Comparison of ENCODE assay signal across 8 mouse cellular contexts in genomic region chr3:105686394-105687323, GRCm38 (mm10). TPM values are rescaled to one million over a fixed set of nuclear protein-coding genes. Genes with fewer than 3 reads are reported as not detected.
A peak's percentile ranks its signal among the peaks of the same experiment; 100 is the strongest.
DNase-seq lines count a peak whose midpoint lies in the region; ATAC-seq and TF ChIP-seq lines count a peak whose summit lies in the region.

No protein-coding gene starts in this region.

- WGBS in embryonic facial prominence, embryonic 14.5 days = 9% methylated on average over 56 of the region's 60 CpGs
- 5% methylated on average over 58 of the region's 60 CpGs for WGBS in intestine, postnatal 0 days
- 9% methylated on average over 60 of the region's 60 CpGs for WGBS in olfactory bulb, adult 2 months

- peak overlapping the region; percentile 100 for H3K4me3 ChIP-seq in embryonic facial prominence, embryonic 14.5 days (ENCODE audit: low read depth, low read length)
- peak overlapping the region; percentile 83 for H3K4me3 ChIP-seq in intestine, postnatal 0 days (ENCODE audit: low read depth, low read length)
- H3K4me3 ChIP-seq in olfactory bulb, adult 2 months (ENCODE audit: insufficient read depth, low read depth, low read length) = peak overlapping the region; percentile 60

- TF ChIP-seq CTCF in intestine, postnatal 0 days (IDR thresholded peaks at IDR 0.05; ENCODE audit: low read depth) = no peak
- no peak for TF ChIP-seq CTCF in olfactory bulb, adult 2 months (IDR thresholded peaks at IDR 0.05; ENCODE audit: insufficient read depth, low read depth, low read length)

- intact Hi-C loops in heart, postnatal 36 days (cut with DNase I) = loop anchor here (1.0 to 2.0 kb wide), 4 partner anchors 40 to 272 kb away; partner anchors contain the start of genes Rap1a and Wdr77

- peaks cover 8% of the 10 kb centered on the region for H3K4me1 ChIP-seq in embryonic facial prominence, embryonic 14.5 days (ENCODE audit: control insufficient read depth, insufficient read depth, low read length)
- no peaks in the 10 kb centered on the region for H3K4me1 ChIP-seq in intestine, postnatal 0 days (replicated peaks; ENCODE audit: control insufficient read depth, insufficient read depth, low read length)
- H3K4me1 ChIP-seq in olfactory bulb, adult 2 months (ENCODE audit: control insufficient read depth, insufficient read depth, low read length) = no peaks in the 10 kb centered on the region

- H3K9me3 ChIP-seq in embryonic facial prominence, embryonic 14.5 days (ENCODE audit: control insufficient read depth, low read length) = no peaks in the 10 kb centered on the region
- H3K9me3 ChIP-seq in intestine, postnatal 0 days (ENCODE audit: control insufficient read depth) = no peaks in the 10 kb centered on the region

- H3K27me3 ChIP-seq in embryonic facial prominence, embryonic 14.5 days (replicated peaks; ENCODE audit: control insufficient read depth, insufficient read depth, low read length) = no peaks in the 10 kb centered on the region
- H3K27me3 ChIP-seq in intestine, postnatal 0 days (replicated peaks; ENCODE audit: control insufficient read depth, insufficient read depth, low read length) = no peaks in the 10 kb centered on the region

- peak; percentile 62 for DNase-seq in heart, adult 11 months
- DNase-seq in heart, postnatal 36 days = no peak
- DNase-seq in B cell, adult 2 months = peak; percentile 12 to 16
- DNase-seq in embryonic facial prominence, embryonic 14.5 days (ENCODE audit: low spot score) = no peak
- DNase-seq in cerebellum, adult 8-10 months = no peak
- no peak for DNase-seq in cerebellum, adult 18-20 months

- H3K27ac ChIP-seq in embryonic facial prominence, embryonic 14.5 days (replicated peaks; ENCODE audit: low read depth, low read length) = peak overlapping the region; percentile 77
- H3K27ac ChIP-seq in intestine, postnatal 0 days (ENCODE audit: low read depth, low read length) = peak overlapping the region; percentile 67
- H3K27ac ChIP-seq in olfactory bulb, adult 2 months (ENCODE audit: insufficient read depth, low read depth, low read length) = no peak overlapping the region

- no peak for TF ChIP-seq POLR2A in olfactory bulb, adult 2 months (IDR thresholded peaks at IDR 0.05; ENCODE audit: insufficient read depth, low read depth, low read length)

- no peak for ATAC-seq in embryonic facial prominence, embryonic 14.5 days (ENCODE audit: low read depth)
- peak; percentile 37 for ATAC-seq in intestine, postnatal 0 days

- H3K36me3 ChIP-seq in embryonic facial prominence, embryonic 14.5 days (ENCODE audit: control insufficient read depth, insufficient read depth, low read length) = peaks cover 26% of the 10 kb centered on the region
- peaks cover 12% of the 10 kb centered on the region for H3K36me3 ChIP-seq in intestine, postnatal 0 days (ENCODE audit: control insufficient read depth, insufficient read depth)

- H3K4me2 ChIP-seq in embryonic facial prominence, embryonic 14.5 days (ENCODE audit: low read depth, low read length) = peak overlapping the region; percentile 83
- H3K4me2 ChIP-seq in intestine, postnatal 0 days (replicated peaks; ENCODE audit: low read depth) = peak overlapping the region; percentile 90

- H3K9ac ChIP-seq in embryonic facial prominence, embryonic 14.5 days (ENCODE audit: low read depth, low read length) = peak overlapping the region; percentile 96
- H3K9ac ChIP-seq in intestine, postnatal 0 days (ENCODE audit: low read depth, low read length) = peak overlapping the region; percentile 89

RNA-seq across cellular contexts. Expression of gene Ddx20, which starts 0.7 kb away (rescaled TPM):
- total RNA-seq in heart, postnatal 36 days (2021) = 10 to 100 TPM; 10.6 to 11.8 TPM
- polyA plus RNA-seq in embryonic facial prominence, embryonic 14.5 days (2014; fragmentation: Nextera tagmentation; extraction: Ambion mirVana) = 27.6 and 31.5 TPM in 2 replicates
- polyA plus RNA-seq in intestine, postnatal 0 days (2015; fragmentation: Nextera tagmentation; extraction: Ambion mirVana) = 11.4 and 12.8 TPM in 2 replicates
- not detected in 2 replicates for polyA plus RNA-seq in olfactory bulb, adult 2 months (2012; ENCODE audit: insufficient read depth, insufficient read length, low replicate concordance, missing spikeins)

RNA-seq across cellular contexts. Expression of gene Inka2, which starts 17.7 kb away (rescaled TPM):
- total RNA-seq in heart, postnatal 36 days (2021) = 10 to 100 TPM; 15.3 to 18.8 TPM
- 2.5 and 2.8 TPM in 2 replicates for polyA plus RNA-seq in embryonic facial prominence, embryonic 14.5 days (2014; fragmentation: Nextera tagmentation; extraction: Ambion mirVana)
- 1.5 and 2.3 TPM in 2 replicates for polyA plus RNA-seq in intestine, postnatal 0 days (2015; fragmentation: Nextera tagmentation; extraction: Ambion mirVana)
- not detected in 2 replicates for polyA plus RNA-seq in olfactory bulb, adult 2 months (2012; ENCODE audit: insufficient read depth, insufficient read length, low replicate concordance, missing spikeins)

Comparison
In these comparisons a context has a peak if more than half of its experiments do, and no peak if none do; other contexts are left out.
1. DNase-seq: peak in heart, adult 11 months (single experiment) and B cell, adult 2 months (2 of 2); none in heart, postnatal 36 days (0 of 2), embryonic facial prominence, embryonic 14.5 days (single experiment), cerebellum, adult 8-10 months (single experiment) and cerebellum, adult 18-20 months (0 of 2).
2. Peak in every context shown above with its lines, with median percentiles within 50 percentile points of each other: H3K4me3 ChIP-seq.